Comparison of ENCODE assay signal across 8 mouse cellular contexts in the genomic region with DNA sequence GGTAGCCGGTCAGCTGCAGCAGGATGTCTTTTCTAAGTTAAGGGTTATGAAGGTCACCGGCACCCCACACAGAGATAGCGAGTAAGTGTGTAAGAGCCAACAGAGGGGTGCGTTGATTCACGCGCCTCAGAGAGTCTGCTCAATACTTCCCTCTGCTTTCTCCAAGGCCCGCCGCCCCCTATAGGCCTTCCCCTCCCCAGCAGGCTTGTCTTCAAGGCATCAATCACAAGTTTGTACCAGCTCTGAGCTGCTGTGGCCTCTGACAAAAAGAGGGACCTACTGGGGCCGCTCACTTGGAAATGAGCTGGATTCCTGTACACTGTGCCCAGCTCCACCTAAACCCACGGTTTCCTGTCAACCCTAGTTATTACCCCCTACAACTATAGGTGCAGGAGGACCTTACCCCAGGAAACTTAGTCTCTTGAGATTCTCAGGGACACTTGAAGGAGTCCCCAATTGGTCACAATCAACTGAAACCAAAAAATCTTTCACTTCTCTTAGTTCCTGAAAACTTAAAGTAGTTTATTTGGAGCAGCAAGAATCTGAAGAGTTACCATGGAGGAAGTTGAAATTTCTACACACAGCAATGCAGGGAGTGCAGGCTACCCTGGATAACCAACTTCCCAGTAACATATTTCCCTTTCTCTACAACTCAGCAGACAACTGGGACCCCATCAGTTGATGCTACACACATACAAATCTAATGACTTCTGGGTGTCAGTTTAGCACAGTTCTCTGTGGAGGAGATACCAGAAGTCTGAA. TPM values are rescaled to one million over a fixed set of nuclear protein-coding genes. Genes with fewer than 3 reads are reported as not detected.
DNase-seq lines count a peak whose midpoint lies in the region; ATAC-seq lines count a peak whose summit lies in the region.

No protein-coding gene starts in this region.

- DNase-seq in CD4-positive, CD25-positive, alpha-beta regulatory T cell, adult 2 months (ENCODE audit: low read depth, low spot score) = peak; percentile 66
- DNase-seq in WW6 (ENCODE audit: low read depth, low spot score) = peak; percentile 47
- peak; percentile 84 for DNase-seq in forebrain, embryonic 11.5 days (ENCODE audit: low spot score)
- peak; percentile 16 to 66 for DNase-seq in left cerebral cortex, postnatal 10 days (ENCODE audit: extremely low spot score in 1 of 2, low spot score in 2 of 2)
- peak; percentile 26 to 29 for DNase-seq in right cerebral cortex, adult 2 months (ENCODE audit: low spot score in 2 of 2)

- H3K36me3 ChIP-seq in forebrain, embryonic 11.5 days (ENCODE audit: control insufficient read depth, insufficient read depth, low read length) = no peaks in the 10 kb centered on the region
- H3K36me3 ChIP-seq in hindbrain, embryonic 13.5 days = no peaks in the 10 kb centered on the region

- H3K9ac ChIP-seq in forebrain, embryonic 11.5 days (ENCODE audit: low read length) = peak overlapping the region; percentile 84
- H3K9ac ChIP-seq in hindbrain, embryonic 13.5 days = peak overlapping the region; percentile 75

- peak; percentile 95 for ATAC-seq in forebrain, embryonic 11.5 days (replicated peaks; ENCODE audit: low FRiP score)
- peak; percentile 91 for ATAC-seq in hindbrain, embryonic 13.5 days (ENCODE audit: low FRiP score)
- peak; percentile 62 for ATAC-seq in megakaryocyte, adult 5-6 weeks (ENCODE audit: poor library complexity, severe bottlenecking)
- ATAC-seq in cerebellum, adult (ENCODE audit: insufficient number of reproducible peaks, low FRiP score, low TSS enrichment) = no peak

- intact Hi-C loops in left cerebral cortex, postnatal 10 days (cut with DNase I) = no loop called here

- H3K27ac ChIP-seq in forebrain, embryonic 11.5 days (ENCODE audit: low read depth, low read length) = no peak overlapping the region
- H3K27ac ChIP-seq in hindbrain, embryonic 13.5 days = no peak overlapping the region

- H3K9me3 ChIP-seq in forebrain, embryonic 11.5 days (ENCODE audit: control insufficient read depth, low read length) = no peaks in the 10 kb centered on the region
- H3K9me3 ChIP-seq in hindbrain, embryonic 13.5 days = no peaks in the 10 kb centered on the region

- WGBS in forebrain, embryonic 11.5 days = 4% methylated on average over 10 of the region's 10 CpGs
- WGBS in hindbrain, embryonic 13.5 days = under 1% methylated on average over 10 of the region's 10 CpGs

- no peaks in the 10 kb centered on the region for H3K27me3 ChIP-seq in forebrain, embryonic 11.5 days (ENCODE audit: control insufficient read depth, insufficient read depth, low read length)
- peaks cover 5% of the 10 kb centered on the region for H3K27me3 ChIP-seq in hindbrain, embryonic 13.5 days

- H3K4me1 ChIP-seq in forebrain, embryonic 11.5 days (replicated peaks; ENCODE audit: control insufficient read depth, insufficient read depth, low read length) = no peaks in the 10 kb centered on the region
- peaks cover 7% of the 10 kb centered on the region; the same call in 1 of the 2 replicates for H3K4me1 ChIP-seq in hindbrain, embryonic 13.5 days (replicated peaks)

- H3K4me2 ChIP-seq in forebrain, embryonic 11.5 days (ENCODE audit: low read depth, low read length, severe bottlenecking) = peak overlapping the region; percentile 86
- H3K4me2 ChIP-seq in hindbrain, embryonic 13.5 days = peak overlapping the region; percentile 91

- H3K4me3 ChIP-seq in forebrain, embryonic 11.5 days (ENCODE audit: low read depth, low read length) = peak overlapping the region; percentile 44
- peak overlapping the region; percentile 52 for H3K4me3 ChIP-seq in hindbrain, embryonic 13.5 days

RNA-seq across cellular contexts. Expression of gene Ahrr, which starts 31.7 kb away (rescaled TPM):
- 1.1 and 1.8 TPM in 2 replicates for polyA plus RNA-seq in forebrain, embryonic 11.5 days (2014; fragmentation: Nextera tagmentation; extraction: Ambion mirVana)
- 0.49 and 0.61 TPM in 2 replicates for polyA plus RNA-seq in hindbrain, embryonic 13.5 days (2015; fragmentation: Nextera tagmentation; extraction: Ambion mirVana)
- under 1 TPM; 0.81 to 0.99 TPM for total RNA-seq in left cerebral cortex, postnatal 10 days (2021)
- total RNA-seq in megakaryocyte, adult 5-6 weeks (2015) = 0.29 and 1.3 TPM in 2 replicates
- 1.1 TPM in 2 replicates for total RNA-seq in megakaryocyte, adult 5-6 weeks (2017)

RNA-seq across cellular contexts. Expression of gene Exoc3, which starts 51.9 kb away (rescaled TPM):
- 71.1 and 80.1 TPM in 2 replicates for polyA plus RNA-seq in forebrain, embryonic 11.5 days (2014; fragmentation: Nextera tagmentation; extraction: Ambion mirVana)
- 113 and 114 TPM in 2 replicates for polyA plus RNA-seq in hindbrain, embryonic 13.5 days (2015; fragmentation: Nextera tagmentation; extraction: Ambion mirVana)
- 10 to 100 TPM; 69.9 to 70.3 TPM for total RNA-seq in left cerebral cortex, postnatal 10 days (2021)
- 29.4 and 36.1 TPM in 2 replicates for total RNA-seq in megakaryocyte, adult 5-6 weeks (2015)
- total RNA-seq in megakaryocyte, adult 5-6 weeks (2017) = 51.0 and 52.6 TPM in 2 replicates

RNA-seq across cellular contexts. Expression of gene Pdcd6, which starts 57.0 kb away (rescaled TPM):
- 113 and 119 TPM in 2 replicates for polyA plus RNA-seq in forebrain, embryonic 11.5 days (2014; fragmentation: Nextera tagmentation; extraction: Ambion mirVana)
- polyA plus RNA-seq in hindbrain, embryonic 13.5 days (2015; fragmentation: Nextera tagmentation; extraction: Ambion mirVana) = 119 and 123 TPM in 2 replicates
- total RNA-seq in left cerebral cortex, postnatal 10 days (2021) = 10 to 100 TPM; 71.3 to 73.2 TPM
- total RNA-seq in megakaryocyte, adult 5-6 weeks (2015) = 135 and 141 TPM in 2 replicates
- 92.4 and 99.5 TPM in 2 replicates for total RNA-seq in megakaryocyte, adult 5-6 weeks (2017)

Comparison
In these comparisons a context has a peak if more than half of its experiments do, and no peak if none do; other contexts are left out.
1. DNase-seq: peak in every context shown above with its lines; median percentile 84 in forebrain, embryonic 11.5 days; 66 in CD4-positive, CD25-positive, alpha-beta regulatory T cell, adult 2 months; 47 in WW6; 41 in left cerebral cortex, postnatal 10 days; 28 in right cerebral cortex, adult 2 months.